Mouse (Mus musculus): ENCODE data around the gene Suclg2. TPM values are rescaled to one million over a fixed set of nuclear protein-coding genes. Genes with fewer than 3 reads are reported as not detected.

The Suclg2 gene
- polyA plus RNA-seq, 1 experiment from 2014 or later = 83.0 TPM

DNA sequence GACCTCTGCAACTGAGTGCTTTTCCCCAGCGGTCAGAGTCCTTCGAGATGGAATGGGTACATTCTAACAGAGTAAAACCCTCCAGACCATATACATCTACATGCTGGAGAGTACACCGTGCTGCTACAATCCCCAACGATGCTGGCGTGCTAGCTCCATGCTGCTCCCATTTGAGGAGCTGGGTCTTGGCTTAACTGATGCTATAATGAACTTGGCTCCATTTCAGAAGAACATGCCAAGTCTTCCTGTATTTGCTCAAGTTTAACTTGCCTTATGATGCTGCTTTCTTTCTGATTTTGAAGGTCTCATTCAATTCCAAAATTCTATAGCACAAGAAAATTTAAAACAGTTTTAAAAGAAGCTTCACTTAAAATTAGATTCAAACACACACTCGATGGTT is 162.3 kb downstream of the Suclg2 start:
- ATAC-seq (replicated peaks; ENCODE audit: low FRiP score) (no peak), DNase-seq (ENCODE audit: low spot score) (no peak)
- Histone ChIP-seq H3K4me1 (replicated peaks; ENCODE audit: control insufficient read depth, insufficient read depth, low read length) (no peaks in the 10 kb centered on the region), H3K27ac (ENCODE audit: low read depth, low read length) (no peak overlapping the region), H3K27me3 (replicated peaks; ENCODE audit: control insufficient read depth, insufficient read depth, low read length) (no peaks in the 10 kb centered on the region), H3K9ac (ENCODE audit: low read depth, low read length) (no peak overlapping the region), H3K9me3 (ENCODE audit: control insufficient read depth, low read length) (no peaks in the 10 kb centered on the region), H3K4me2 (no peak overlapping the region), H3K36me3 (ENCODE audit: control insufficient read depth, insufficient read depth, low read length) (no peaks in the 10 kb centered on the region), H3K4me3 (ENCODE audit: low read depth, low read length) (no peak overlapping the region)
- WGBS = 92% methylated on average over 6 of the region's 6 CpGs

DNA sequence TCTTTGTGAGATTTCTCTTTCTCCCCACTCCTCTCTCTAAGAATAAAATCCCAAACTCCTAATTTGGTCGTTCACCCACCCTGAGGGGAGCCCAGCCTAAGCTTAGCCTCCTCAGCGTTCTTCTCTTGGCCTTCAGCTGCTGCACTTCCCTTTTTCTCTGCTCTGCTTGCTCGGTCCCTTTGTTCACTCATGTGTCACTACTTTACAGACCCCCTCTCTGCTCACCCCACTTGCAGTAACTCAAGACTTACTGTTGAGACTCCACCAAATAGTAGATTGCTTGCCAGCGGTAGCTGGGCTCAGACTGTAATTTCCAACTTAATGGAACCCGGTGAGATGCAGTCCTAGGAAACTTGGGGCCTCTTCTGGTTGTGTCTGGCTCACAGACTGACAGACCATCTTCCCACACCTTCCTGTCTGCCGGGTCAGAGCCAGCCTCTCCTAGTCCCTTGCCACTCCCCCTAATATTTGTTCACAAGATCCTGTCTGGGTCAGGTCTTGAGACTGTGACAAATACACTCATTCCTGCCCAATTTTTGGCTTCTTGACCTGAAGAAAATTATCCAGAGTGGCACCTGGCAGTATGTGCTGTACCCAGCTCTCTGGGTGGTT is 166.2 kb downstream of the Suclg2 start:
- Histone ChIP-seq H3K4me2 (no peak overlapping the region), H3K9ac (ENCODE audit: low read depth, low read length) (no peak overlapping the region), H3K36me3 (ENCODE audit: control insufficient read depth, insufficient read depth, low read length) (no peaks in the 10 kb centered on the region), H3K27ac (ENCODE audit: low read depth, low read length) (no peak overlapping the region), H3K4me1 (replicated peaks; ENCODE audit: control insufficient read depth, insufficient read depth, low read length) (no peaks in the 10 kb centered on the region), H3K9me3 (ENCODE audit: control insufficient read depth, low read length) (no peaks in the 10 kb centered on the region), H3K27me3 (replicated peaks; ENCODE audit: control insufficient read depth, insufficient read depth, low read length) (no peaks in the 10 kb centered on the region), H3K4me3 (ENCODE audit: low read depth, low read length) (no peak overlapping the region)
- 40% methylated on average over 6 of the region's 6 CpGs for WGBS
- DNase-seq (ENCODE audit: low spot score) (no peak), ATAC-seq (replicated peaks; ENCODE audit: low FRiP score) (no peak)

DNA sequence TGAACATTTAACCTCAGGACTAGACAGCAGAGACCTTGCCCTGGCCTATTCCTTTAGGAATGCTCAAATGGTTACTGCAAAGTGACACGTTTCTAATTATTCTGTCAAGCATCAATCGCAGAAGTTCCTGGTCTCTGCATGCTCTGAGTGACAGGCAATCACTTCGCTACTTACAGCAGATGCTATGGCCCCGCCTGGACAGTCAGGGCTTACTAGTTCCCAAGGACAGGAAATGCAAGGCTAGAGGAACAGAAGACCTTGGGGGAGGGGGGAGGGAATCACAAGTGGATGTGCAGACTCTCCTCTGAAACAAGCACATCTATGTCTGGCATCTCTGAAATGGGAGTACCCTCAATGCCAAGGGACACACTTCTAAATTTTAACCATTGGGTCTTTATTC is 167.6 kb downstream of the Suclg2 start:
- H3K4me2 ChIP-seq = no peak overlapping the region
- H3K9me3 ChIP-seq (ENCODE audit: control insufficient read depth, low read length) = no peaks in the 10 kb centered on the region
- H3K9ac ChIP-seq (ENCODE audit: low read depth, low read length) = no peak overlapping the region
- no peak overlapping the region for H3K4me3 ChIP-seq (ENCODE audit: low read depth, low read length)
- DNase-seq (ENCODE audit: low spot score) (no peak), ATAC-seq (replicated peaks; ENCODE audit: low FRiP score) (no peak)
- no peaks in the 10 kb centered on the region for H3K27me3 ChIP-seq (replicated peaks; ENCODE audit: control insufficient read depth, insufficient read depth, low read length)
- no peaks in the 10 kb centered on the region for H3K4me1 ChIP-seq (replicated peaks; ENCODE audit: control insufficient read depth, insufficient read depth, low read length)
- H3K36me3 ChIP-seq (ENCODE audit: control insufficient read depth, insufficient read depth, low read length) = no peaks in the 10 kb centered on the region
- no peak overlapping the region for H3K27ac ChIP-seq (ENCODE audit: low read depth, low read length)
- WGBS = 65% methylated on average over 4 of the region's 4 CpGs

DNA sequence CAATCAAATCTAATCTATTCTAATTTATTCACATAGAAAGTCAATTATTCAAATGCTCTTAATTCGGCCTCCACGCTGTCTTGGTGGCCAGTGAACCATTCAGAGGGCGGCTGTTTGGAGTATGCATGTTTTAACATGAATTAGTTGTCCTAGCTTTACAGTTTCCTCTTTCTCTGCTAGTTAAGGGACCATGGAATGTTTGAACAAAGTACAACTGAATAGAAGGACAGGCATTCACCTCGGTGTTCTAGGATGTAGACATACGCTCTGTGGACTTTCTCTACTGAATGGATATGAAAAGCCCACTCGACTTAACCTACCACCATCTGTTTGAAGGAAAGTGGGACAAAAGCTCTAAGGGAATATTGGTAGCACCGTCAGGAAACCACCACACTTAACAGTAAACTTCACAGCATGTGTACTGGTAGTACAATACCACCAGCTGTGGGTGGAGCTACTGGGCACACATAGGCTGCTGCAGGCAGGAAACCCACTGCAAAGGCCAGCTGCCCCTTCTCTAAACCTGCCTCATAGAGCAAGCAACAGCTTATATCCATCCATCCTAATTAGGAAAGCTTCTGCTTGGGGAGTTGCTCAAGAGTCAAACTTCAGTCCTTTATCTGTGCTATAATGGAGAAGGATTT is 172.3 kb downstream of the Suclg2 start:
- no peak overlapping the region for H3K27ac ChIP-seq (ENCODE audit: low read depth, low read length)
- H3K4me3 ChIP-seq (ENCODE audit: low read depth, low read length) = no peak overlapping the region
- H3K4me2 ChIP-seq = no peak overlapping the region
- no peaks in the 10 kb centered on the region for H3K36me3 ChIP-seq (ENCODE audit: control insufficient read depth, insufficient read depth, low read length)
- no peak for ATAC-seq (replicated peaks; ENCODE audit: low FRiP score)
- H3K27me3 ChIP-seq (replicated peaks; ENCODE audit: control insufficient read depth, insufficient read depth, low read length) = no peaks in the 10 kb centered on the region
- no peaks in the 10 kb centered on the region for H3K9me3 ChIP-seq (ENCODE audit: control insufficient read depth, low read length)
- DNase-seq (ENCODE audit: low spot score) = no peak
- WGBS = 86% methylated on average over 7 of the region's 7 CpGs
- no peak overlapping the region for H3K9ac ChIP-seq (ENCODE audit: low read depth, low read length)
- no peaks in the 10 kb centered on the region for H3K4me1 ChIP-seq (replicated peaks; ENCODE audit: control insufficient read depth, insufficient read depth, low read length)

DNA sequence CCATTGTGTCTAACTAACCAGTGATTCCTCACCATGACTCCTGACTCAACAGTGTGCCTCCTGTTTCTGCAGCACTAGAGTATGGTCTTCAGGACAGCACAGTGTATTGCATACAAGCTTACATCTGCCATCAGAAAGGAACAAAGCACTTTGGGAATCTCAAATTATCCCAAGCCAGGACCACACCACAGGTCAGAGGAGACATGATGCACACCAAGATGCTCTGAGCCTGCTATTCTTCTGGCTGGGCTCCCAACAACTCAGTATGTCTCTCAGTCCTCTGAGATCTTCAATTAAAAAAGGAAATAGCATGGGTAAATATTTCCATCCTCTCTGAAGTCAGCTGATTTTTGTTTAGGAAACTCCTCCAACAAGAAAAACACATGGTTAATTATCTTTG is 172.9 kb downstream of the Suclg2 start:
- no peak for ATAC-seq (replicated peaks; ENCODE audit: low FRiP score)
- no peak overlapping the region for H3K4me2 ChIP-seq
- H3K27ac ChIP-seq (ENCODE audit: low read depth, low read length) = no peak overlapping the region
- no peak overlapping the region for H3K9ac ChIP-seq (ENCODE audit: low read depth, low read length)
- no peaks in the 10 kb centered on the region for H3K27me3 ChIP-seq (replicated peaks; ENCODE audit: control insufficient read depth, insufficient read depth, low read length)
- no peaks in the 10 kb centered on the region for H3K4me1 ChIP-seq (replicated peaks; ENCODE audit: control insufficient read depth, insufficient read depth, low read length)
- no peak overlapping the region for H3K4me3 ChIP-seq (ENCODE audit: low read depth, low read length)
- H3K9me3 ChIP-seq (ENCODE audit: control insufficient read depth, low read length) = no peaks in the 10 kb centered on the region
- no peaks in the 10 kb centered on the region for H3K36me3 ChIP-seq (ENCODE audit: control insufficient read depth, insufficient read depth, low read length)
- DNase-seq (ENCODE audit: low spot score) = no peak

DNA sequence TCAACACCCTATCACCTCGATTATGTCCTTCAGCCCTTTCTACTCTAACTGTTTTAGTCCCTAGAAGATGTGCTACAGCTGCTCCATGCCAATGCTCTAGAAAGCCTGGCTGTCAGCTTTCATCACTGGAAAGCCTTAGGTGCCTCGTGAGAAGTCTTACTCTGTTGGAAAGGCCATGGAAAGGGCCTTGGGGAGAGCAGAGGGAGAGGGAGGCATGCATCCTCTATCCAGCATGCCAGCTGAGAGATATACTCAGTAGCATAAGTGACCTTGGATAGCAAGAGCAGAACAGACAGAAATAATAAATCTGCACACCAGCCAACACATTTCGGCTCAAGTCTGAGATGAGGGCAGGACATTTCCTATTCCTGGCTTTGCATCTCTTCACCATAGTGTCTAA is 173.3 kb downstream of the Suclg2 start:
- no peak overlapping the region for H3K9ac ChIP-seq (ENCODE audit: low read depth, low read length)
- no peaks in the 10 kb centered on the region for H3K36me3 ChIP-seq (ENCODE audit: control insufficient read depth, insufficient read depth, low read length)
- H3K4me3 ChIP-seq (ENCODE audit: low read depth, low read length) = no peak overlapping the region
- no peaks in the 10 kb centered on the region for H3K4me1 ChIP-seq (replicated peaks; ENCODE audit: control insufficient read depth, insufficient read depth, low read length)
- H3K27ac ChIP-seq (ENCODE audit: low read depth, low read length) = no peak overlapping the region
- ATAC-seq (replicated peaks; ENCODE audit: low FRiP score) = no peak
- 83% methylated on average over 3 of the region's 3 CpGs for WGBS
- no peaks in the 10 kb centered on the region for H3K27me3 ChIP-seq (replicated peaks; ENCODE audit: control insufficient read depth, insufficient read depth, low read length)
- H3K9me3 ChIP-seq (ENCODE audit: control insufficient read depth, low read length) = no peaks in the 10 kb centered on the region
- no peak overlapping the region for H3K4me2 ChIP-seq
- DNase-seq (ENCODE audit: low spot score) = no peak

DNA sequence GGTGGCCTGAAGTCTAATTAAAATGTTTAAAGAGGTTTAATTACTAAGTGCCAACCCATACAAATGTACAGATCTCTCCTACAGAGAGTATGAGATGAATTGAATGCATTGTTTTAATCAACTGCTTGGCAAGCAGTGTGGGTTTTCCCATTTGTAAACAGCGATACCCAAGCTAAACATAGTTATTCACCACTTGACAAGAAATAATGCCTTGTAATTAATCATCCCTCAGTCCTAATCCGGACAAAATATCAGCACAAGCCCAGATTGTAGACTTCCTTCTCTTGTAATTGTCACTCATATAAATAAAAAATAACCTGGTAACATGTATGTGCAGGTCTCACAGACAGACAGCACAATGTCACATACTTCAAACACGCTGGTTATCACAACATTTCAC is 183.4 kb downstream of the Suclg2 start:
- Histone ChIP-seq H3K4me2 (no peak overlapping the region), H3K27ac (ENCODE audit: low read depth, low read length) (no peak overlapping the region), H3K9me3 (ENCODE audit: control insufficient read depth, low read length) (no peaks in the 10 kb centered on the region), H3K27me3 (replicated peaks; ENCODE audit: control insufficient read depth, insufficient read depth, low read length) (no peaks in the 10 kb centered on the region), H3K9ac (ENCODE audit: low read depth, low read length) (no peak overlapping the region), H3K4me1 (replicated peaks; ENCODE audit: control insufficient read depth, insufficient read depth, low read length) (no peaks in the 10 kb centered on the region), H3K4me3 (ENCODE audit: low read depth, low read length) (no peak overlapping the region), H3K36me3 (ENCODE audit: control insufficient read depth, insufficient read depth, low read length) (no peaks in the 10 kb centered on the region)
- WGBS = 81% methylated on average over 3 of the region's 3 CpGs
- DNase-seq (ENCODE audit: low spot score) (no peak), ATAC-seq (replicated peaks; ENCODE audit: low FRiP score) (no peak)

DNA sequence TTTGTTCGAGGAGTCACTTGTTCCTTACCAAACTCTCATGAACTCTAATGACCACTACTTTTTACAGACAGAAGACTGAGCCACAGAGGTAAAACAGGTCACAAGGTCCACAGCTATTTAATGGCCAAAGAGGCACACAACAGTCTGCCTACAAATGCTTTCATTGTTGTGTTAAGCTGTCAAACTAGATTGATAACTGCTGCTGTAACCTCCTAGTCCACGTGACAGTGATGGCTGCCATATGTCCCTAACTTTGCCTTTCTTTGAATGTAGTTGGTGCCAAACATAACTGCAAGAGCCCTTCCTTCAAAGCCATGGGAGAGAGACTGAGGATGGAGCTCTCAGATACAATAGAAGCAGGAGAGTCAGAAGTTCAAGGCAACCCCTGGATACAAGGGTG is 198.8 kb downstream of the Suclg2 start:
- Histone ChIP-seq H3K27me3 (replicated peaks; ENCODE audit: control insufficient read depth, insufficient read depth, low read length) (no peaks in the 10 kb centered on the region), H3K4me1 (replicated peaks; ENCODE audit: control insufficient read depth, insufficient read depth, low read length) (no peaks in the 10 kb centered on the region), H3K9ac (ENCODE audit: low read depth, low read length) (no peak overlapping the region), H3K27ac (ENCODE audit: low read depth, low read length) (no peak overlapping the region), H3K36me3 (ENCODE audit: control insufficient read depth, insufficient read depth, low read length) (no peaks in the 10 kb centered on the region), H3K9me3 (ENCODE audit: control insufficient read depth, low read length) (no peaks in the 10 kb centered on the region), H3K4me2 (no peak overlapping the region), H3K4me3 (ENCODE audit: low read depth, low read length) (no peak overlapping the region)
- 57% methylated on average over 2 of the region's 2 CpGs for WGBS
- no peak for ATAC-seq (replicated peaks; ENCODE audit: low FRiP score)
- no peak for DNase-seq (ENCODE audit: low spot score)

DNA sequence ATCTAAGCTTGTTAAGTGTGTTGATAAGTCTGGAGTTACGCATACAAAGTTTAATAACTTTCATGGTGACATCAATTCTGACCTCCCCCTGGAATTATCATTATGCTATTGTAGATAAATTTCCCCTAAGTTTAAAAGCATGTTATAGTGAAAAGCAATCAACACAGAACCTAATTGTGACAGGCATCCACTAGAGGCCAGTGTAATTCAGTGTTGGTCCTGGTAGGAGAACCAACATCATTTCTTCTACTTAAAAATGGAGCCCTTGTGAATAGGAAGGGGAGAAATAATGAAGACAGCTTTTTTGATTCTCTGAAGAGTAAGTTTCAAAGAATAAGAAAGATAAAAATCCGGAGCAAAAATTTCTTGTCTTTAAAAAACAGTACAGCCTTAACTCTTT is 200.2 kb downstream of the Suclg2 start:
- no peaks in the 10 kb centered on the region for H3K9me3 ChIP-seq (ENCODE audit: control insufficient read depth, low read length)
- H3K36me3 ChIP-seq (ENCODE audit: control insufficient read depth, insufficient read depth, low read length) = no peaks in the 10 kb centered on the region
- no peak overlapping the region for H3K4me3 ChIP-seq (ENCODE audit: low read depth, low read length)
- no peak overlapping the region for H3K4me2 ChIP-seq
- no peaks in the 10 kb centered on the region for H3K4me1 ChIP-seq (replicated peaks; ENCODE audit: control insufficient read depth, insufficient read depth, low read length)
- no peaks in the 10 kb centered on the region for H3K27me3 ChIP-seq (replicated peaks; ENCODE audit: control insufficient read depth, insufficient read depth, low read length)
- H3K9ac ChIP-seq (ENCODE audit: low read depth, low read length) = no peak overlapping the region
- no peak overlapping the region for H3K27ac ChIP-seq (ENCODE audit: low read depth, low read length)
- DNase-seq (ENCODE audit: low spot score) (no peak), ATAC-seq (replicated peaks; ENCODE audit: low FRiP score) (no peak)
- 79% methylated on average over 2 of the region's 2 CpGs for WGBS
